Mouse (Mus musculus) bone marrow, adult 2 months (tissue): Measurements from ENCODE around the gene Zfp507.

Experiments
- CTCF ChIP-seq: fragments of 200-500 bp; IDR thresholded peaks from 2 replicates; pipeline ENCODE4 v1.5.1; 2011; ENCODE audit warnings: low read length, control low read depth; ENCODE audit not compliant: control insufficient read depth, insufficient read depth
- POLR2A ChIP-seq: fragments of 200-500 bp; IDR thresholded peaks from 2 replicates; pipeline ENCODE4 v1.6.1; 2011; ENCODE audit warnings: low read depth, mild to moderate bottlenecking, control low read depth, low read length, borderline replicate concordance; ENCODE audit not compliant: control insufficient read depth

GRCm38 (mm10) chr7:35785579-35785978 lies 17.2 kb downstream of the Zfp507 start:
- no peak for TF ChIP-seq POLR2A
- no peak for TF ChIP-seq CTCF
